Mouse (Mus musculus): ENCODE data around the gene Phf14.
"Not testable (repeated sequence)": the region's sequence is repeated elsewhere in the genome, so short reads cannot be mapped to it uniquely, and the experiment has no call there.

Gene Phf14

DNA sequence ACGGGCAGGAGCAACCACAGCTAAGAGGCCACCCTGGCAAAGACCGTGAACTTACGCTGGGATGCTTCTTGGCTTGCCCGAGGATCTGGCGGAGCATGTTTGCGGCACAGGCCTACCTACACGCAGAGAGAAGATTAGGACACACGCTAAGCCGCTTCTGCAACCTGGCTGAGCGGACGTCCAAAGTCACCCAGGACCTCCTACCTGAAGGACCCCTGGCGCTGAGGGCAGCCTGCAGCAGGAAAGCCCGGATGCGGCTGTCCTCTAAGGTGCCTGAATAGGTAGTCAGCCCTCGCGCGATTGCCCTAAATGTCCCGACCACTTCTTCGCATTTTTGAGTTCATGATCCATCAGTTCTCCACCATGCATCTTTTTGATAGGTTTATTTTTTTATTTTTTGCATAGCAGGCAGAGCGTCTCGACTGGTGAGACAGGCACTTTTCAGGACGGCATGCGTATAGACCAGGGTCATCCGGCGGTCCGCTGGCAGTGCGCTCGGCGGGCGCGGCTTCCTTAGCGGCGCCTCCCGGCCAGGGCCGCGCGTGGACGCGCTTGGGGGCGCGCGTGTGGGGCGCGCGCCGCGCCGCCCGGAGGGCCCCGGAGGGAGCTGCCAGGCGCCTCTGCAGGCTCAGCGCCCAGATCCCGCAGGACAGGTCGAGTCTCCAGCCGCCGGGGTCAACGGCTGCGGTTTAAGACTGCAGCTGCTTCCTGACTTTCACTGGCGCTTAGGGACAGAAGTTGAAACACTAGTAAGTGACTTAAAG, at the start of gene Phf14, which contains the start of gene Ndufa4:
TSS of gene Phf14 (plus strand) at position 541 of the 764 bp plus-strand sequence.
TSS of gene Ndufa4 (minus strand) at position 229 of the 764 bp plus-strand sequence.
- DNase-seq (ENCODE audit: low read depth, low spot score) = peak; percentile 94

DNA sequence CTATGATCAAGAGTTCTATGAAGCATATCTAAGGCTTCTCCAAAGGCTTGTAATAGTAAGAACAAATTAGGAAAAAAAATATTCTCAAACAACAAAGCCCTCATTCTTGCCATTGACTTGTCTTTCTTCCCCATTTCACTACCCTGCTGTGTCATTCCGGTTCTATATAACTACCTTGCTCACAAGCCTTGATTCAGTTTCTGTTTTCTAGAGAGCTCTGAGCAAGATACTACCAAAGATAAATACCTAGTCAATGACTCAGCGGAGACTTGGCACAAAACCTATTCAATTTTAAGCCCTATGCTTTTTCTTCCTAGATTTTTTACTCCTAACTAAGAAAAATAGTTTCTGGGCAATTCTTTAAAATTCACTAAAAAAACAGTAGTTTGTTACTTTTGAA, 32.2 kb upstream of the Phf14 start:
- DNase-seq (ENCODE audit: low read depth, low spot score) = not testable (repeated sequence)

DNA sequence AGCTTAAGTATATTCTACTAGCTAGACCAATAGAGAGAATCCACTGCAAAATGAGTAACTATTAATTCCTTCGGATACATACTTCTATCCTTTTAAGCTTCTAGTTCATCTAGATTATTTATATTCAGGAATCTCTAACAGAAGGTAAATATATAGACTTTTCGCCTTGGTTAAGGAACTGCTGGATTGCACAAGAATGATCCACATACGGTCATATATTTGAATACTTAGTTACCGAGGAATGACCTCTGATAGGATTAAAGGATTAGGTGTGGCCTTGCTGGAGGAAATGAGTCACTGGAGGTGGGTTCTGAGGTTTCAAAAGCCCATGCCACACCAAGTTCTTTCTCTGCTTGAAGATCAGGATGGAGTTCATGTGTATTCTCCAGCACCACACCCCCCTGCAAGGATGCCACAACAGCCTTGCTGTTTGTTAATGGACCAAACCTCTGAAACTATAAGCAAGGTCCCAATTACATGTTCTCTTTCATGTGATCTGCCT, 6.7 kb upstream of the Phf14 start:
- no peak for DNase-seq (ENCODE audit: low read depth, low spot score)

DNA sequence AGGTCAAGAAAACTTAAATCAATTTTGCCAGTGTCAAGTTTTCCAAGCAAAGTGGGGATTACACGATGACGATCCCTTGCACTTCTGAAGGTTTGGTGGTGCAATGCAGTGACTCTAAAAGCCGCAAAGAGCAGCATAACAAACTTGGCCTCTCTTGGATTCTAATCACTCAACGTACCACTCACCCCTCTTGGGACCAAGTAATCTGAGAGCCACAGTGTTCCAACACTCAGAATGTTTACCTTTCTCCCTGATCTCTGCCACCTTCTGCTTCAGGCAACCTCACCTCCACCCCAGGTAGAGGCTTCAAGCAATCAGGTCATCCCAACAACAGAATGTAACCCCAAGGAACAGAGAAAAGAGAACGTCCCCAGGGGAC, 730 bp upstream of the Phf14 start:
- DNase-seq (ENCODE audit: low read depth, low spot score) = no peak

DNA sequence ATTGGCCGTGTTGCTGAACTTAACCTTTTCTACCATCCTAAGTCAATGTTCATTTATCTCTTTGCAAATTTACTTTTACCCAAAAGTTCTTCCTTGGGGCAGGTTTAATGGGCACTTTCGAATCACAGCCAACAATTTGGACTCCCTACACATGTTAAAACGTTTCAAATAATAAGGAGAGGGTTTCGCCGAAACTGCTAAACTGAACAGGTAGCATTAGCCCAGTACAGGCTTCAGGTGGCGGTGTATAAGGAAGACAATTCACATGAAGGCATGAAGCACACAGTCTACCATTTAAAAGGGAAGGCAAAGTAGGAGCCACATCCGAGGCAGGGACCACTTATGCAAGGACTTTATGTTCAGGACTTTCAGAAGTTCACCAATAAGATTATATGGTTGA, 561 bp downstream of the Phf14 start:
- no peak for DNase-seq (ENCODE audit: low read depth, low spot score)

DNA sequence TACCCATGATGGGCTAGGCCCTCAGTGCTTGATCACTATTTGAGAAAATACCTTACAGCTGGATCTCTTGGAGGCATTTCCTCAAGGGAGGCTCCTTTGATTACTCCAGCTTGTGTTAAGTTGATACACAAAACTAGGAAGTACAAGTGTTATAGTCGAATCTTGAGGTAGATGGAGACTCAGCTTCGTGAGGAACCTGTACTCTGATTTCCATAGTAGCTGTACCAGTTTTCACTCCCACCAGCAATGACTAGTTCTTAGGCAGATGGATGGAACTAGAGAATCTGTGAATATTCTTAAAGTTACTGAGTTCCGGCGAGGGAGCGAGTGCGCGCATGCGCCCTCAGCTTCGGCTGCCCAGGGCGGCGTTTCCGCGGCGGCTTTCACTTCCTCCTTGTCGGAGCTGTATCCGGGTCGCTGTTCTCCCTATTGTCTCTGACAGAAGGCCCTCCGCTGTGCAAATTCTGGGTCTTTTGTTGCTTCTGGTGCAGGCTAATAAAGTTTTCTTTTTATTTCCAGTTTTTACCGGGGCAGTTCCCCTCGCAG, 18.0 kb downstream of the Phf14 start:
- peak; percentile 58 for DNase-seq (ENCODE audit: low read depth, low spot score)

DNA sequence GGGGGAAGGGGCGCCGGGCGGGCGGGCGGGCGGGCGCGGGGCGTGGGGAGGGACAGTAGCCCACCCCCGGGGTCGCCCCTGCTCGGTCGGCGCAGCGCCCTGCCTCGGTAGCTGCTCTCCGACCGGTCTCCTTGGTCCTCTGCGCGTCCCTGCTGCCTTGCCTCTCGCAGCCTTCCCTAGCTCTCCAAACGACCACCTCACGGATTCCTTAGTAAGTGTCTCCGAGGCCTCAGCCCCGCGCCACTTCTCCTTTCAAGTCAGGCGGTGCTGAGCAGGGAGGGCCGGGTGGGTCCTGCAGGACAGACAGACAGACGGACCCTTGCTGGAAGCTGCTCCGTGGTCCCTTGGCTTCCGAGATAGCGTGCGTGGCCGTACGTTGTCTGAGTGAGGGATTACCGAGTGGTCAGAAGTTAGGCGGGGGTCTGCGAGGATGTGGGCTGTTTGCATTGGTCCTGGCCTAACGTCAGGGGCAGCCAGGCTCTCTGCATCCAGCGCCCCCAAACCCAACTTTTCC, 18.5 kb downstream of the Phf14 start:
- no peak for DNase-seq (ENCODE audit: low read depth, low spot score)

DNA sequence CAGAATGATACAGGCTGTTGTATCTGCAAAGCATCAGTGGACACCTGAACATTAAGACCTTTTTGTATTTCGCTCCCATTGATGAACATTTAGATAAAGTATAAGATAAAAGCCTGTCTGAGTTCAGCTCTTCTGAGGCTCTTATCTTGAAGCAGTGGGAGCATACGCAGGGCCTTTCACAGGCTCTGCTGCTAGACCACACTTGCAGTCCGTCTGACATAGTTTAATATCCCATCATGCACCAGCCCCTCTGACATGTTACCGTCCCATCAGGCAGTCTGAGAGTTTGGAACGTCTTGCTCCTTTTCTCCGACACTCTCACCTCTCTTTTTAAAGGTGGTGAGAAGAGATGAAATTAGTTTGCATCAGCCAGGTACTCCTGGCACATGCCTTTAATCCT, 19.9 kb downstream of the Phf14 start:
- no peak for DNase-seq (ENCODE audit: low read depth, low spot score)

DNA sequence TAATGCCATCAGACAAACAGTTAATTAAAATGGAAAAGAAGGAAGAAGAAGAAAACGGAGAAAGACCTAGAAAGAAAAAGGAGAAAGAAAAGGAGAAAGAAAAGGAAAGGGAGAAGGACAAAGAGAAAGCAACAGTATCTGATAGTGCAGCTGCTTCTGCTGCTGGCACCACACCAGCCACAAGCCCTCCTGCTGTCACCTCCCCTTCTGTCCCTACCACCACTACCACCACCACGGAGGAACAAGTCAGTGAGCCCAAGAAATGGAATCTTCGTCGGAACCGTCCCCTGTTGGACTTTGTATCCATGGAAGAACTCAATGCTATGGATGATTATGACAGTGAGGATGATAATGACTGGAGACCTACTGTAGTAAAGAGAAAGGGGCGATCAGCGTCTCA, 25.8 kb downstream of the Phf14 start:
- no peak for DNase-seq (ENCODE audit: low read depth, low spot score)

DNA sequence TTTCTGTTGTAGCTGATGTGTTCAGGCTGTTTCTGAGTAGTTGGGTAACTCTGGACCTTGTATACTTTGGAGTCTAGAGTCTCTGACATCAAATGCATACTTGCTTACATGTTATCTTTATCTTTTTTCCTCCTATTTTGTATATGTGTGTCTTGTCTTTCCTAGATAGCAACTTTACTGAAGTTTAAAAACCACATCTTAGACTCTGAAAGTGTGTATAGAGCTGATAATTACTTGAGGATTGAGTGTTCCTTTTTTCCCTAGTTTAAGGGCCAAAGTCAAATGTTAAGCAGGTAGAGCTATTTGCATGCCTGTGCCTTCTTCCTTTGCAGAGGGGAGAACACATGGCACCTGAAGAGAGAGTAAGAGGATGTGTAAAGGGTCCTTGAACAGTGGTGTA, 33.3 kb downstream of the Phf14 start:
- DNase-seq (ENCODE audit: low read depth, low spot score) = no peak

DNA sequence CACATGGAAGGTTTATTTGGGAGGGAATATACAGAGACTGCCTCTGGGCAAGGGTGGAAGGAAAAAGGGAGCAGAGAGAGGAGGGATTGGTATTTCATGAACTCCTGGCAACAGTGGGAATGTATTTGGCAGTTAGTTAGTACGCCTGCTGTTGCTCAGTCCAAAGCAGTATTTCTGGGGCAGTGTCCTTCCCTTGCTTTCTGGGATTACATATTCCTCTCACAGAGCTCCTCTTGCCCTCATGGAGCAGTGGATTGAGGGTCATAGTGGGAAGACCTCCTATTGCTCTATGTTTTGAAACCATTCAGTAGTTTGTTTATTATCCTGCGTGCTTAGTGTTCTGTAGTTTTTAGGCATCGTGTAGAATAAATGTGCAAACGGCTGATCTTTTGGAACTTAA, 34.5 kb downstream of the Phf14 start:
- DNase-seq (ENCODE audit: low read depth, low spot score) = no peak

DNA sequence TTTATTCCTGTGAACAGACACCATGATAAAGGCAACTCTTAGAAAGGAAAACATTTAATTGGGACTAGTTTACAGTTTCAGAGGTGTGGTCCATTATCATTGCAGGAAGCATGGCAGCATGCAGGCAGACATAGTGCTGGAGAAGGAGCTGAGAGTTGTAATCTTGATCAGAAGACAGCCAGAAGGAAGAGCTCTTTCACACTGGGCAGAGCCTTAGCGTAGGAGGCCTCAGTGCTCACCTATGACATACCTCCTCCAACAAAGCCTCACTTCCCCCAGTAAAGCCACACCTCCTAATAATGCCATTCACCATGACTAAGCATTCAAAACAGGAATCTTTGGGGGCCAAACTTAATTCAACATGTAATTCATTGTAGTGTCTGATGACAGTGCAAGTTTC, 40.5 kb downstream of the Phf14 start:
- no peak for DNase-seq (ENCODE audit: low read depth, low spot score)

DNA sequence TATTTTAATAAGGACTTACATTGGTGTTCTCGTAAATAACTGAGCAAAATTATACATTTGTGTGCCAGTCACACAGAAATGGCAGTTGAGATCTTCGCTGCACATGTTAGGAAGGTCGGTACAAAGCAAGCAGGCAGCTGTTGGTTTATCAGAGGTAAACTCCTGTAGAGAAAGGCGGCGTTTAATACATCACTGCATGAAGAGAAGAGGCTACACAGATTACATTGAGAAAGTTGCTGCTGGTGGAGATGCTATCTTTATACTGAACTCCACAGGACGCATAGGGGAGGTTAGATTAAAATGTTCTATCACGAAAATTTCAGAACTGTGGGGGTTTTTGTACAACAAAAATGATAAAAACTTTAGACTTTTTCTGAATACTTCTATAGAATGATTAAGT, 52.6 kb downstream of the Phf14 start:
- no peak for DNase-seq (ENCODE audit: low read depth, low spot score)

DNA sequence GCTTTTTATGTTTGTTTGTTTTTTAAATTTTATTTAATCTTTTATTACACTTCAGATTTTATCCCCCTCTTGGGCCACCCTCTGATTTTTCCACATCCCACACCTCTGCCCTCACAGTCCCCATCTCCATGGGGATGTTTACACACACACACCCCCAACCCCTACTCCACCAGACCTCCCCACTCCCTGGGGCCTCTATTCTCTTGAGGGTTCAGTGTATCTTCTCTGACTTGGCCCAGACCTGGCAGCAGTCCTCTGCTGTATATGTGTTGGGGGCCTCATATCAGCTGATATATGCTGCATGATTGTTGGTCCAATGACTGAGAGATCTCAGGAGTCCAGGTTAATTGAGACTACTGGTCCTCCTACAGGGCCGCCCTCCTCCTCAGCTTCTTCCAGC, 86.2 kb downstream of the Phf14 start:
- DNase-seq (ENCODE audit: low read depth, low spot score) = no peak

DNA sequence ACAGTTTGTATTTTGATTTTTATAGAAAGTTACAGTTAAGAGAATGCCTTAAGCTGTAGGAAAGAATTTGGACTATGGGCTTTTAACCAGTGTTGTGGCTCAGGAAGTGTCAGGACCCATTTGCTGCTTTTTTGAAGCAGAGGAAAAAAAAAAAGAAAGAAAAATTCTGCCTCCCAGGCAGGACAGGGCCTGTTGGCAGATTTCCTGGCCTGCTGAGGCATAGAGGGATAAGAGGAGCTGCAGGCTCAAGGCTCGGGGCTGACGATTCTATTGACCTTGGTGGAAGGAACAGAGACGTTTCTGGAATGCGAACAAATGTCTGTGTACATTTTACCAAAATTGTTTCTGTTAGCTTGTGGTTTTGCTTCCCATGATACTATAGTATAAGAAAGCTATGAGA, 91.0 kb downstream of the Phf14 start:
- no peak for DNase-seq (ENCODE audit: low read depth, low spot score)

DNA sequence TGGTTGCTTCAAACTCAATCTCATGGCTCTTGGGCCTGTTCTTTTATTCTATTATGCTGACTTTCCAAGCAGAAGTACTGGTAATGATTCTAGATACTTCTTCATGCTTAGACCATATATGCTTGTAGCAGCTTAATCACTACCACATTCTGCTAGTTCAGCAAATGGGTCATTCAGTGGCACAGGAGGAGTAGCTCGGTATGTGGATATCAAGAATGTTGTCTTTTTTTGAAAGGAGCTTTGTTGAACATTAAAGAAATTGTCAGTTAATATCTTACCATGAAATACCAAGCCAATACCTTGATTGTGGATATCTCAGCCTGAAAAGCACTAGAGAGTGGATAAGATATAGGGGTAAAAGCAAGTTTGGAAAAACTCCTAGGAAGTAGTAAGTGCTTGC, 91.9 kb downstream of the Phf14 start:
- no peak for DNase-seq (ENCODE audit: low read depth, low spot score)

DNA sequence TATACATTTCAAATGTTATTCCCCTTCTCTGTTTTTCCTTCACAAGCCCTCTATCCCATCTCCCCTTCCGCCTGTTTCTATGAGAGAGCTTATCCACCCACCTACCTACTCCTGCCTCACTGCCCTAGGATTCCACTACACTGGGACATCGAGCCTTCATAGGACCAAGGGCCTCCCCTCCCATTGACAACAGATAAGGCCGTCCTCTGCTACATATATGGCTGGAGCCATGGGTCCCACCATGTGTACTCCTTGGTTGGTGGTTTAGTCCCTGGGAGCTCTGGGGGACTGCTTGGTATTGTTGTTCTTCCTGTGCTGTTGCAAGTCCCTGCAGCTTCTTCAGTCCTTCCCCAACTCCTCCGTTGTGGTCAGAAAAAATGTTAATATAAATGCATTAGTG, 97.8 kb downstream of the Phf14 start:
- DNase-seq (ENCODE audit: low read depth, low spot score) = no peak

DNA sequence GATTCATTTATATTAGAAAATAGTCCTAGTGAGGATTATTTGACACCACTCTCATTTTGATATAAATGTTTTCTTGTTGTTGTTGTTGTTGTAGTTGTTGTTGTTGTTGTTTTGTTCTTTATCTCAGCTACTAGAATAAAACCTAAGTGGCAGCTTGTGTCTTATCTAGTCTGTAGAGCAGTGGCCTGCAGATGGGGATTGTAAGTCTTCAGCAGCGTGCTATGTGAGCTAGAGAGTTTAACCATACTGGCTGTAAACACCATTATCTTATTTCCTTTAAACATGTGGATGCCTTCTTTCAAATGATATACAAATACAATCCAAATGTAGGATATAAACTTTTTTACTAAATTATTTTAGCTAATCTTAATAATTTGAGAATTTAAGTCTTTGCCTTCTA, 98.4 kb downstream of the Phf14 start:
- no peak for DNase-seq (ENCODE audit: low read depth, low spot score)

DNA sequence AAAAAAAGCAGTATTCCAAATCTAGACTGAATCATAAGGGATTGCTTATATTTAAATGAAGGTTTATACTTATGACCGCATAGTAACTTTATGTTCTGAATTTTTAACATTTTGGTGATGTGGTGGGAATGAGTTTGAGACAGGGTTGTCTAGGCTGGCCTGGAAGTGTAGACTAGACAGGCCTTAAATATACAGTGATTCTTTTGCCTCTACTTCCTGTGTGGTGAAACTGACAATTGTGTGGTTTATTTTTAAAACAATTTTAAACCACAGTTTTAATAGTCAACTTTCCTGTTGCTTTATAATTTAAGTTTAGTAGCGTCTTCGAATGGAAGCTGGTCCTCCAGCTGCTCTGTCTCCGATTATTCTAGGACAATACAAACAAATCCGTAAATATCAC, 104.5 kb downstream of the Phf14 start:
- DNase-seq (ENCODE audit: low read depth, low spot score) = no peak

DNA sequence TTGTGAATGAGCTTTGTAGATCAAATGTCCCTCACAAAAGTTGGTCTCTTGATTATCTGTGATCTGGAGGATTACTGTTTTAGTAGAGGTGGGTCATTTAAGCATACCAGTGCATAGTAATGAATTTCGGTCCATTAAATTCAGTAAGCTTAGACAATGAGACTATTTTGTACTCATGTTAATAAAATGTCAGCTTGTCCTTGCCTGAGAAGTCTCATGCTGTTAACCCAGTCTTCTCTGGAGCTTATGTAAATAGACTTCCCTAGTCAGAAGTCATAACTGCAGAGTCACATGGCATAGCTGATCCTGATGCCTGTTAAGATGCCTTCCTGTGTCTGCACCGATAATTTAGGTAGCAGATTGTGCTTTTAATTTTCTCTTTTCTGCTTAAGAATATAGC, 106.4 kb downstream of the Phf14 start:
- DNase-seq (ENCODE audit: low read depth, low spot score) = no peak

DNA sequence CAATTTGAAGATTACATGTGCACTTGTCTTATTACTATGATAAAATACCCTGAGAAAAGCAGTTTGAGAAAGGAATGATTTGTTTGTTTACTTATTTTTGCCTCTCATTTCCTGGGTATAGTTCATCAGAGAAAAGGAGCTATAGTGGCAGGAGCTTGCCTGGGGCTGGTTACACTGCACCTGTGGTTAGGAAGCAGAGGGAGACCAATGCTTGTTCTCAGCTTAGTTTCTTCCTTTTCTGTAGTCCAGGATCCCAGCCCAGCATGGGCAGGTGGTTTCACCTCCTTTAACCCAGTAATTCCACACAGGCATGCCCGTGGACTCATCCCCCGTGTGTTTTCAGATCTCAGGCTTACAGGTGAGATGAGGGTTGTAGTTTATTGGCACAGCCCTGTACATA, 107.1 kb downstream of the Phf14 start:
- no peak for DNase-seq (ENCODE audit: low read depth, low spot score)

DNA sequence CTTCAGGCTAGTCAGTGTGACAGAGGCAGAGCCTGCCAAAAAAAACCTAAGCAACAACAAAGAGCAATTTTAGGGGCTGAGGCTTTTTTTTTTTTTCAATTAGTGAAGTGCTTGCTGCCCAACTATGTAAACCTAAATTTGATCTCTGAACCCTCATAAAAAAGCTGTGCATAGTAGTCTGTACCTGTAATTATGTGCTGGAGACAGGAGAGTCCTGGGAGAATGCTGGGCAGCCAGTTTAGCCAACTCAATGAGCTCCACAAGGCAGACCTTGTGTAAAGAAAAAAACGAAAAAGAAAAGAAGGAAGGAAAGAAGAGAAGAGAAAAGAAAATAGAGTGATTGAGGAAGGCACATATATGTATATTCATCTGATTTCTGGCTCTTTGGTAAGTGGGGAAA, 112.1 kb downstream of the Phf14 start:
- DNase-seq (ENCODE audit: low read depth, low spot score) = no peak

DNA sequence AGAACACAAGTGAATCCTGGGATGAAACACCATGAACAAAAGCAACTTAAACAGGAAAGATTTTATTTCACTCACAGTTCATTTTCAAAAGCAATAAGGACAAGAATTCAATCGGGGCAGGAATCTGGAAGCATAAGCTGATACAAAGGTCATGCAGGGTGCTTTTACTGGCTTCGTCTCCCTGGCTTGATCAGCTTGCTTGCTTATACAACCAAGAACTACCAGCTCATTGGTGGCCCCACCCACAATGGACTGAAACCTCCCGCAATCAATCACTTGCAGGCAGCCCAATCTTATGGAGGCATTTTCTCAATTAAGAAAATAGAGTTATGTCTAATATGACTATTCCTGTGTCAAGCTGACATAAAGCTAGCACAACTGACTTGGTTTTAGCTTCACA, 112.5 kb downstream of the Phf14 start:
- no peak for DNase-seq (ENCODE audit: low read depth, low spot score)
